Mouse (Mus musculus): Measurements from ENCODE around the gene Gm16451. TPM values are rescaled to one million over a fixed set of nuclear protein-coding genes. Genes with fewer than 3 reads are reported as not detected.

Gene Gm16451
- not detected in 2 replicates for polyA plus RNA-seq (2012)

DNA sequence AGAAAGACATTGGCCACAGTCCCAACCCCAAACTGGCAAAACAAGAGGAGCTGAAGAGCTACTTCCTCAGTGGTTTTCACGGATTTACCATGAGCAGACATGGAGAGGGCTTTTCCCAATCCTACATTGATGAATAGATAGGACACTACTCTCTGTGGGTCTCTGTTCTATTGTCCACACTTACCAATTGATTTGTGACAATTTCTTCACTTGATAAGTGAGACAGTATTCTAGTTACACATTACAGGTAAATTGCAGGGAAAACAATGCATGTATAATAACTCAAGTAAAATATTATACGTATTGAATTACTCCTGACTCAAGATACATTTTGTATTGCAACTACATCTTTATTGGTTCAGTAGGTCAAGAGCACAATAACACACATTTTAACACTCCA, at the start of gene Gm16451:
Gm16451 (minus strand) TSS at position 101 of the 400 bp plus-strand sequence.

GRCm38 (mm10) chr7:22163935-22164334, 45.9 kb upstream of the Gm16451 start, which contains the start of gene Vmn1r142:
Gene Vmn1r142, minus strand, starts transcription at chr7:22164035.

GRCm38 (mm10) chr7:22134641-22135040, 16.6 kb upstream of the Gm16451 start, which contains the start of gene Gm10666:
Gene Gm10666, minus strand, starts transcription at chr7:22134741.

GRCm38 (mm10) chr7:22068757-22069156, 49.3 kb downstream of the Gm16451 start, which contains the start of gene Vmn1r139:
Gene Vmn1r139, plus strand, starts transcription at chr7:22069057.

Other genes with a start within 250 kb of the Gm16451 start
- not detected in 2 replicates for gene Gm5891, start 197.0 kb downstream of the Gm16451 start, polyA plus RNA-seq (2012)
- gene Vmn1r137, start 123.7 kb downstream of the Gm16451 start, polyA plus RNA-seq (2012) = not detected in 2 replicates
- gene Vmn1r138, start 89.3 kb downstream of the Gm16451 start, polyA plus RNA-seq (2012) = not detected in 2 replicates
- not detected in 2 replicates for gene Gm6176, start 61.9 kb downstream of the Gm16451 start, polyA plus RNA-seq (2012)
- gene Vmn1r139, start 49.2 kb downstream of the Gm16451 start, polyA plus RNA-seq (2012) = not detected in 2 replicates
- not detected in 2 replicates for gene Gm10666, start 16.5 kb upstream of the Gm16451 start, polyA plus RNA-seq (2012)
- not detected in 2 replicates for gene Vmn1r142, start 45.8 kb upstream of the Gm16451 start, polyA plus RNA-seq (2012)
- not detected in 2 replicates for gene Vmn1r143, start 71.1 kb upstream of the Gm16451 start, polyA plus RNA-seq (2012)
- not detected in 2 replicates for gene Gm8653, start 83.0 kb upstream of the Gm16451 start, polyA plus RNA-seq (2012)
- not detected in 2 replicates for gene Gm8453, start 111.2 kb upstream of the Gm16451 start, polyA plus RNA-seq (2012)
- not detected in 2 replicates for gene Gm4187, start 211.5 kb upstream of the Gm16451 start, polyA plus RNA-seq (2012)